Mouse (Mus musculus) liver, adult 2 months (tissue): ENCODE data around the gene Prim2.

Experiments
- CTCF ChIP-seq: fragments of 200-500 bp; IDR thresholded peaks from 2 replicates; pipeline ENCODE4 v1.5.1; 2011; ENCODE audit warnings: low read depth, low read length, control low read depth
- POLR2A ChIP-seq: fragments of 200-500 bp; IDR thresholded peaks from 2 replicates; pipeline ENCODE4 v1.6.1; 2011; ENCODE audit warnings: low read length, control low read depth; ENCODE audit not compliant: insufficient read depth; ENCODE audit errors: extremely low read depth

DNA sequence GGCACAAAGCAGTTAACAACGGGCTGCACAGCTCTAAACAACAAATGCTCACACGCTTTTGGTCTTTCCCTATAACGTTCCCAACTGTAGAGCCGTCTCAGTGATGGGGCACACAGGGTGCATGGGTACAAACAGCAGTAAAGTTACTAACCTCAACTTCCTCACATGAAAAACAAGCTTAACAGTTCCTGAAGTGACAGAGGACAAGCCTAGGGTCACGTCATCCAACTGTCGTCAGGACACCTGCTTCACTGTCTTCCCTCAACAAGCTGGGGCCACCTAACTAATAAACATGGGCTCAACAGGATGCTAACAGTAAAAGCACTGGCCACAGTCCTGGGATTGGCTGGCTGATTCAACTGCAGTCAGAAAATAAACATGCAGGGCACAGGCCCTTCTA is 91.0 kb downstream of the Prim2 start:
- TF ChIP-seq CTCF (no peak), POLR2A (no peak)
